Mouse (Mus musculus): ENCODE results near the gene Fam126b. TPM values are rescaled to one million over a fixed set of nuclear protein-coding genes. Genes with fewer than 3 reads are reported as not detected.
"Not testable (repeated sequence)": the region's sequence is repeated elsewhere in the genome, so short reads cannot be mapped to it uniquely, and the experiment has no call there.

The Fam126b gene
- polyA plus RNA-seq, 3 experiments from 2014 or later = 8.4 to 14.4 (median 14.1) TPM

DNA sequence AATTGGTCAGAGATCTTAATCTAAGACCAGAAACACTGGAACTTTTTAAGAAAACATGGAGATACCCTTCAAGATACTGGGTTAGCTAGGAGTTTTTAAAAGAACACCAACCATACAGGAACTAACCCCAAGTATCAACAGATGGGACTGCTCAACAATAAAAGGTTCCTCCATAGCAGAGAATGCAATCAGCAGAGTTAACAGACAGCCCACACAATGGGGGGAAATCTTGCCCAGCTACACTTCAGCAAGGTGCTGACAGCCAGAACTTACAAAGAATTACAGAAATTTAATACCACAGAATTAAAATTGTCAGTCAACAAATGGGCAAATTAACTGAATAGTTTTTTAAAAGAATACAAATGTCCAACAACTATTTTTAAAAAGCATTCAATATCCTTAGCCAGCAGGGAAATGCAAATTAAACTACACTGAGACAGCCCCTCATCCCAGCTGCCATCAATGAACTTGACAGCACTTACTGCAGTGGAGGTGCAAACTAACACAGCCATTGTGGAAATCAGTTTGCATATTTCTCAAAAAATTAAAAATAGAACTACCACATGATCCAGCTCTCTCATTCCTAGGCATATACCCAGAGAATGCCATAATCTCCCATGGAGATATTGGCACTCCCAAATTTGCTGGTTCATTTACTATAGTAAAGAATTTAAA is 17.5 kb downstream of the Fam126b start:
- no peak for ATAC-seq

DNA sequence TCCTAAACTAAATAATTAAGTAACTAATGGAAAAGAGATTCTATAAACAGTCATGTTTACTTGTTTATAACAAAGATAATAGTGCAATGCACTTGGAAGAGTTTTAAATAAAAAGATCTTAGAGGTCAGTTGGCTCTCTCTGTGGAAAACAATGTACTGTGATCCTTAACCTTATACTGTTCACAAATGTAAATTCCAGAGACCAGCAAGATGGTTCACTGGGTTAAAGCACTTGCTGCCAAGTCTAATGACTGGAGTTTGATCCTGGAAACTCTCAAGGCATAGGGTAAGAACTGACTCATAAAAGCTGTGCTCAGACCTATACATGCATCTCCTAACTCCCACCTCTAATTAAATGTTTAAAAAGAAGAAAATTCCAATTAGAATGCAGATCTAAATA is 19.5 kb downstream of the Fam126b start:
- ATAC-seq = no peak

DNA sequence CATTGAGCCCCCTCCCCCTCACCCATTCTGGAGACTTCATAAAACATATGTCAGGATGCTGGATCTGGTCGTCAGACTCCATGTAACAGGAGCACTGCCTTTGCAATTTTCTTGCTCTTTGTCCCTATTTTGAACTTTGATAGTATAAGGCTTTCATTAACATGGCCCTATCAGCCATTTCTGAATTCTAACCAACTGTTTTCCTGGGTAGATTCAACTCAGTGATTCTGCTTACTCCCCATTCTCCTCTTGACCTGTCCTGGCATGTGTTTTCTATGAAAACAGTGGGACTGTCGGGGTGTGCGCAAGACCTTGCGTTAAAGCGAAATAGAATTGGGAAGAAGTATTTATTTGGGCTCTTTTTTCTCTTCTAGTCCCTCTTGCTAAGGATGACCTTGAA is 21.1 kb downstream of the Fam126b start:
- ATAC-seq = no peak

DNA sequence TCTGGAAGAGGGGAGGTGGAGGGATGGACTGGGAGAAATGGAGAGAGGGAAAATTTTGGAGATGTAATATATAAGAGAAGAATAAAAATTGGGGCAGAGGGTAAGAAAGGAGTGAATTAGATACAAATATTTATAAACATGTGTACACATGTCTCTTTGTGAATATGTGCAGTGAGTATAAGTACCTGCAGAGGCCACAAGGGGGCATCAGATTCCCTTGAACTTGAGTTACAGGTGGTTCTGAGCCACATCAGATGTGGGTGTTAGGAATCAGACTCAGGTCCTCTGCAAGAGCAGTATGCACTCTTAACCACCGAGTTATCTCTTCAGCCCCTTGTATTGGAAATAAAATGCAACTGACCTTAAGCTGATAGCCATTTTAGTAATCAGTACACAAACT is 23.7 kb downstream of the Fam126b start:
- ATAC-seq = no peak

DNA sequence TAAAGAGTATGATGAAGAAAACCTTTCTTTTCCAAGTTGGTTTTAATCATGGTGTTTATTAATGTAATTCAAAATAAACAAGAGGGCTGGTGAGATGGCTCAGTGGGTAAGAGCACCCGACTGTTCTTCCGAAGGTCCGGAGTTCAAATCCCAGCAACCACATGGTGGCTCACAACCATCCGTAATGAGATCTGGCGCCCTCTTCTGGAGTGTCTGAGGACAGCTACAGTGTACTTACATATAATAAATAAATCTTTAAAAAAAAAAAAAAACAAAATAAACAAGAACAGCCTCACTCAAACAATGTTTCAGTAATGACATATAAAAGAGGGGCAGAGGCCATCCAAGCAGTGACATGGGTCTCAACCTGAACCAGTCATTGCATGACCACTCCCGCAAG is 25.8 kb downstream of the Fam126b start:
- not testable (repeated sequence) for ATAC-seq

DNA sequence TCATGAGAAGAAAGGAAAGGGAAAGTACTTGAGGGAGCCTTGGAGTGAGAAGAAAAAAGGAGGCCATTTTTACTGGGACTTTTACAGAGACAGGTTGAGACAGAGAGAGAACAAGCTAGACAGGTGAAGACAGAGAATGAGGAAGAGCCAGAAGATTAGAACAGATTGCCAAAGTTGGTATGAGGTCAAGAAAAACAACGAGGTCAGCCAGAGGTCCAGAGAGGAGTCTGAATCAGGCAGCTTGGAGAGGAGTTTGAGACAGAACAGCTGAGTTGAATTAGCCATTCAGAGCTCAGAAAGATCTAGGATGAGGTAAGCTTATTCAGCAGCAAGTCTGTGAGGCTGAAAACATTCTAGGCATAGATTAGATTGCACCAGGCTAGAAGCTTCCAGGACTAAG is 44.7 kb downstream of the Fam126b start:
- no peak for ATAC-seq

DNA sequence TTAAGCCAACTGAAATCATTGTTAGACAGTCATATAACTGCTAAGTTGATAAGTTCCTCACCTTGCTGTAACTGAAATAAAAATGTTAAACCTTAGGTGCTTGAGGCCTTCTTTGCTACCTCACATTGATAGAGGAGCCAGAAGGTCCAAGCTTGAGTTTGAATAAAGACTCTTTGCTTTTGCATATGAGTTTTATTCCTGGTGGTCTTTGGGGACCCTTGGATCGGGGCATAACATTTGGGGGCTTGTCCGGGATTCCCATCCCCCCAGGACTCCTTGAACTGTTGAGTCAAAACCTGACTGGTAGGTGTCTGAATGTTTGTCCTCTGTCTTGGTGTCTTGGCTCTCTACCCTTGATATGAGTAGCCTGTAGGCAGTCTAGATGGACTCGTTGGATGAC is 78.9 kb downstream of the Fam126b start:
- ATAC-seq = no peak

DNA sequence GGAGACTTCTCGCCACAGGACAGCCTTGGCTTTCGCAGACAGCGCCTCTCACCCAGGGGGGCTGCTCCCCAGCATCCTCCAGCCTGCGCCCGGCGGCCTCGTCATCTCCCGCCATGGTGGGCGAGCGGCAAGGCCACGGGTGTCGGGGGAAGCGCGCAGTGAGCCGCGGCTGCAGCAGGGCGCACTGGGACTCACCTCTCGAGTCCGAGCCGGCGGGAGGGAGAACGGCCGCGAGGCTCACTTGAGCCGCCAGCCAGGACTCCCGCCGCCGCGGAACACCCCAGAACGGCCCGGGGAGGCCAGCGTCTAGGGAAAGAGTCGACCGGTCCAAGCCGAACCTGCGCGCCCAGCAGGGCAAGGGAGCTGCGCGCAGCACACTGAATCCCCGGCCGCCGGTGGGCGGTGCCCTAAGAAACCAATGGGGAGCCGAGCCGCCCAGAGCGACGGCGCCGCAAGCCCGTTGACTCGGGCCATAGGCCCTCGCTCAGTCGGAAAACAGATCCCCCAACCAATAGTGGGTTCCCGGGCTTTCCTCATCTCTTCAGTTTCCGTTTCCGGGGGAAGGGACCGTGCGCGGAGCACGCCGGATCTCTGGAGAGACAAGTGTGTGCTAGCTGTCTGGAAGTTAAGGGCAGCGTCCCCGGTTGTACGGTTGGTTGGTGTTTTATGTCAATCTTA is 81.4 kb downstream of the Fam126b start, which contains the start of gene Orc2:
Gene Orc2, minus strand, starts transcription at position 533 of the 678 bp plus-strand sequence.
- peak; percentile 100 for ATAC-seq

DNA sequence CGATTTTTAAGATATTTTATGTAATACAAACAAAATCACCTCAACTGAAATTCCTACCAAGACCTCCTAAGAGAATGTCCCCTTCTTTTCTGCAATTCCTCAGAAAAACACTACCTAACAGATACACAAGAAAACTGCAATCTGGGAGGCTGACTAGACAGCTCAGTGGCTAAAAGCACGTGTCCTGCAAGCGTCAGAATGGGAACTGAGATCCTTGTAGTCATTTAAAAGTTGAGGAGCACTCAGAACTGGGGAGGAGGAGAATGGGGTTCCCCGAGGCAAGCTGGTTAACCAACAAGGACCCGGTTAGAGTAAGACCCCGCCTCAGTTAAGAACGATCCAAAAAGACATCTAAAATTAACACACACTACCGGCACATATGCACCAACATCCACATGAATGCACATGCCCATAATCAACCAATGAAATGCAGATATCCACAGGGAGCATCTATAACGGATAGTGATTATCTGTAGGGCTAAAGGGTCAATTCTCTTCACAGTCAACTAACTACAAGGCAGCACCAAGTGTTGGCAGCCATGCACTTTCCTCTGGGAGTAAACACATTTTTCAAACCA is 82.2 kb downstream of the Fam126b start:
- no peak for ATAC-seq

DNA sequence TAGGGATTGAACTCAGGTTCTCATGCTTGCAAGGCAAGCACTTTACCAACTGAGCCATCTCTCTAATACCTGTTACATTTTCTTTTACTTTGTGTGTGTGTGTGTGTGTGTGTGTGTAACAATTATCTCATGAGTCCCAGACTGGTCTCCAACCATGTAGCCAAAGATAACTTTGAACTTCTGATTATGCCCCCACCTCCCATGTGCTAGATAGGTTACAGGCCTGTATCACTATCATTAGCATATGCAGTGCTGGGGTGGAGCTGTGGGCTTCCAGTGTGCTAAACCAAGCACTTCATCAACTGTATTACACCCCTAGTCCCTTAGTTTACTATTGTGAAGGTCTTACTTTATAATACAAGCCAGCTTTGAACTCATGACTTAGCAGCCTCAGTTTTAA is 83.0 kb downstream of the Fam126b start:
- no peak for ATAC-seq

DNA sequence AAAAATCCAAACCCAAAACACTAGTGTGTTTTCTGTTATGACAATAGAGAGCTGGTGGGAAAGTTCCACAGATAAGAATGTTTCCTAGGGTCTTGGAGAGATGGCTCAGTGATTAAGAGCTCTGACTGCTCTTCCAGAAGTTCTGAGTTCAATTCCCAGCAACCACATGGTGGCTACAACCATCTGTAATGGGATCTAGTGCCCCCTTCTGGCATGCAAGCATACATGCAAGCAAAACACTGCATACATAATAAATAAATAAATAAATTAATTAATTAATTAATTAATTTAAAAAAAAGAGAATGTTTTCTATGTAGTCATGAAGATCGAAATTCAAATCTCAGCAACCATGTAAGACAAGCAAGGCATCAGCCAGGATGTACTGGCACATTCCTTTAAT is 87.4 kb downstream of the Fam126b start:
- no peak for ATAC-seq

DNA sequence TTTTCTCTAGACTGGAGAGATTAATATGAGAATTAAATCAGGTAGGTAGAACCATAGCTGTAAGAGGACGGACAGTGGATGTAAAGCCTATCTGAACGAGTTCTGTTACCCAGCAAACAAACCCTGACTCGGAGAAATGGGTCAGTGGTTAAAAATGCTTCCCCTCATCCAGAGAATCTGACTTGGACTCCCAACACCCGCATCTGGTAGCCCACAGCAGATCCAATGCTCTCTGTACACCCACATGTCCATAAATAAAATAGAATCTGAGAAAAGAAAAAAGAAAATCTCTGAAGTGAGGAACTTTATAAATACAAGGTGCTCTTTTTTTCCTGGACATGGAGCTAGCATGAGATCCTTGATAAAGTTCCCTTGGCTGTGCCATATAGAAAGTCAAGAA is 88.4 kb downstream of the Fam126b start:
- ATAC-seq = no peak

DNA sequence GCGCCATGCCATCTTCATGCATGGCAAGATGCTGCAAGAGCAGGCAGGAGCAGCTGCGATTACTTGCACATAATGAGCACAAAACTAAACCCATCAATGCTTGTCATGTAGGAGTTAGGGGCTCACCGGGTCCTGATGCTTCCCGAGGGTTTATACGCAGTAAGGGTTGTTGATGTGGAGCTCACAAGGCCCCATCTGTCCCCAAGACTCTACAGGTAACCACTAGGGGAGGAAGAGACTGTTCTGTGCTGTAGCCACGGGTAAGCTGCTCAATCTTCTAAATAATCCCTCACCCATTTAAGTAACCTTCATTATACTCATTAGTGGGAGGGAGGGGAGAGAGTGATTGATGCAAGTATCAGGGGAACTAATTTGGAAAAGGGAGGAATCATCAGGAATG is 90.5 kb downstream of the Fam126b start:
- ATAC-seq = no peak

DNA sequence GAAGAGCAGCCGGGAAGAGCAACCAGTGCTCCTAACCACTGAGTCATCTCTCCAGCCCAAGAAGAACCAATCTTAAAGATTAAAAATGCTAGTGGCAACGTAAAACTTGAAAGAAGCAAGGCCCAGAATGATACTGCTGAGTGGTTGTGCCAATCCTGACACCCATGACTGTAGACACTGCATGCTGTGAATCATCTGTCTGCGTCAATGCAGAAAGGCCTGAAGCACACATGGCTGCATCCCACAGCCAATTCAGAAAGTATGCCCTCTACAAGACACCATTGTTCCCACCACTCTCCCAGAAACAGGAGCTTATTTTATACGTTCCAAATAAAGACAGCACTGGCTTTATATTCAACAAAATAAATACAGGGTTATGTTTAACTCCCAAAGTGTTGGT is 103.5 kb downstream of the Fam126b start:
- no peak for ATAC-seq

DNA sequence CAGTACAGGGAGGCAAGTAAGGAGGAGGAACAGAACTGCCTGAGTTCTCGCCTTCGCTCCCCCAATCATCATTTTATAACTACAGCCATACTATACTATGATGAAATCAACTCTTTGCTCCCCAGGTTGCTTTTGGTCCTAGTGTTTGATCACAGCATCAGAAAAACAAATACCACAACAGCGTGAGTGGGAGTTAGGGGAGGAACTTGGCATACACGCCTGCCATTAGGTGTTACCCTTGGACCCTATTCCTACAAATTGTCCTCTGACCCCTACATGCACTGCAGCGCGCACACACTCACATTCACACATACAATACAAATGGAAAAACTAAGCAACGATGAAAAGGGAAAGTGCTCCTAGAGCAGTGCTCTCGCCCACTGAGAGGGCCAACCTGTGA is 110.5 kb downstream of the Fam126b start:
- no peak for ATAC-seq

Other genes with a start within 250 kb of the Fam126b start
- 100 to 1,000 TPM; 360 to 576 (median 385) TPM for gene Bzw1, start 193.4 kb downstream of the Fam126b start, polyA plus RNA-seq (2017; shearing (Covaris generic))
- gene Clk1, start 162.3 kb downstream of the Fam126b start, polyA plus RNA-seq (2017; shearing (Covaris generic)) = 100 to 1,000 TPM; 382 to 646 (median 498) TPM
- gene Nif3l1, start 141.2 kb downstream of the Fam126b start, polyA plus RNA-seq (2017; shearing (Covaris generic)) = 10 to 100 TPM; 39.2 to 58.9 (median 57.3) TPM
- 10 to 100 TPM; 70.0 to 79.5 (median 70.1) TPM for gene Ppil3, start 140.8 kb downstream of the Fam126b start, polyA plus RNA-seq (2017; shearing (Covaris generic))
- 10 to 100 TPM; 13.7 to 30.8 (median 27.1) TPM for gene Orc2, start 81.2 kb downstream of the Fam126b start, polyA plus RNA-seq (2017; shearing (Covaris generic))
- 10 to 100 TPM; 76.2 to 94.3 (median 83.6) TPM for gene Ndufb3, start 61 bp upstream of the Fam126b start, polyA plus RNA-seq (2017; shearing (Covaris generic))
- not detected for gene Als2cr12, start 109.7 kb upstream of the Fam126b start, polyA plus RNA-seq (2017; shearing (Covaris generic))
- gene Cflar, start 125.2 kb upstream of the Fam126b start, polyA plus RNA-seq (2017; shearing (Covaris generic)) = 100 to 1,000 TPM; 124 to 177 (median 175) TPM
- gene Casp8, start 209.1 kb upstream of the Fam126b start, polyA plus RNA-seq (2017; shearing (Covaris generic)) = 100 to 1,000 TPM; 161 to 182 (median 167) TPM